Mouse (Mus musculus) T-cell, adult 66 days (primary cell): Measurements from ENCODE around the gene Rdh9. TPM values are rescaled to one million over a fixed set of nuclear protein-coding genes. Genes with fewer than 3 reads are reported as not detected.

Source experiments
- total RNA-seq, 2 experiments: library from RNA; stranded (reverse); gene quantifications; 3 replicates in 1 of 2; 4 replicates in 1 of 2; pipeline ENCODE4 v1.2.4; 2023

Rdh9 gene
- total RNA-seq, result under 1 TPM in 1 of 2 experiments, not detected in 1; 0.47 TPM

DNA sequence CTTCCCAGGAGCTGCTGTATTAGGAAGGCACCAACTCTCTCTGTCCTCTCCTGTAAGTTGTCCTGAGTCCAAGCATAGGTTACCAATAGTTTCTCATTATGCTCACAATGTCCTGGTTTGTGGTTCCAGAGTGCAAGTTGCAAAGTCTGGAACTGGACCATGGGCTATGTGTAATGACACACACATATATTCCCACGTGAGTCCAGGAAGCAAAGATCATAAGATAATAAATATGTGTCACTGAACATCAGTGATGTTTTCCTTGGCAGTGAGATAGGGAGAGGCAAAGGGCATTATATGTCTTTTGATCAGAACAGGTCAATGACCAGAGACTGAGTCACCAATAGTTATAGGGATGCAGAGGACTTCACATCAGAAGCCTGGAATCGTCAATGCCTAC lies at the start of gene Rdh9:
Gene Rdh9, plus strand, starts transcription at position 376 of the 400 bp plus-strand sequence.

DNA sequence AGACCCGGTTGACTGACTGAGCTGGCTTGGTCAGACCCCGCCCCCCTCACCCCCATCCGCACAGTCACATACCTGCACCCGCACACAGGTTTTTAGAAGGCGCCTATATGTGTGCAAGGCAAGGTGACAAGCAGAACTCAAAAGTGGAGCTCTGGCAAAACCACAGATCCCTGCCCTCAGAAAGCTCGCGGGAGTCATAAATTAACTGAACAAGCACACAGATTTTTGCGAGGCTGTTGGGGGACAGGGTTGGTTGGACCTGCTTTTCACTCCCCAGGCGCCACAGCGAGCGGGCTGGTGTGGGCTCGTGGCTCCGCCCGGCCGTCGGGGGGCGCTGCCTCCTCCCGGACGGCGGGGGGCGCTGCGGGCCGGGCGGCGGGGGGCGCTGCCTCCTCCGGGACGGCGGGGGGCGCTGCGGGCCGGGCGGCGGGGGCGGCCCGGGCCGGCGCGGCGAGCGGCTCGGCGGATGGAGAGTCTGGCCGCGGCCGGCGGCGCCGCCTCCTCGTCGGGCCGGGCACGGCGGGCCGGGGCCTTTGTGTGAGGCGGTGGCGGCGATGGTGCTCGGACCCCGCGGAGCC lies 37.0 kb upstream of the Rdh9 start, which contains the start of gene Zbtb39:
Gene Zbtb39, plus strand, starts transcription at position 456 of the 578 bp plus-strand sequence.

DNA sequence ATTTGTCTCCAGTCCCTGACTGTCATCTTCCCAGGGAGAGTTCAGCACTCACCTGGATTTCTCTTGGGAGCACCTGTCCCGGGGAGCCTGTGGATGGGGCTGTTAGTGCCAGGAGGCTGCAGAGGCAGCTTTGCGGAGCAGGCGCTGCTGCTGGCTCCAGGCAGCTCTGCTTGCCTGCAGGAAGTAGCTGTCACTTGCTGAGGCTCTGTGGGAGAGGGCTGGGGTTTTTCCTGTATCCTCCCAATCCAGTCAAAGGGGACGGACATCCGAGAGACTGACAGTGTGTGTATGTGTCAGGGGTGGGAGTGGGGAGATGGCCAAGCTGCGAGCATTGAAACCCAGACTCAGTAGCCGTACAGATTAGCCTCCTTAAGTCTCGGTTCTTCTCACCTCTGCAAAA lies 24.6 kb upstream of the Rdh9 start, which contains the start of gene Gpr182:
Gene Gpr182, minus strand, starts transcription at position 185 of the 400 bp plus-strand sequence.

DNA sequence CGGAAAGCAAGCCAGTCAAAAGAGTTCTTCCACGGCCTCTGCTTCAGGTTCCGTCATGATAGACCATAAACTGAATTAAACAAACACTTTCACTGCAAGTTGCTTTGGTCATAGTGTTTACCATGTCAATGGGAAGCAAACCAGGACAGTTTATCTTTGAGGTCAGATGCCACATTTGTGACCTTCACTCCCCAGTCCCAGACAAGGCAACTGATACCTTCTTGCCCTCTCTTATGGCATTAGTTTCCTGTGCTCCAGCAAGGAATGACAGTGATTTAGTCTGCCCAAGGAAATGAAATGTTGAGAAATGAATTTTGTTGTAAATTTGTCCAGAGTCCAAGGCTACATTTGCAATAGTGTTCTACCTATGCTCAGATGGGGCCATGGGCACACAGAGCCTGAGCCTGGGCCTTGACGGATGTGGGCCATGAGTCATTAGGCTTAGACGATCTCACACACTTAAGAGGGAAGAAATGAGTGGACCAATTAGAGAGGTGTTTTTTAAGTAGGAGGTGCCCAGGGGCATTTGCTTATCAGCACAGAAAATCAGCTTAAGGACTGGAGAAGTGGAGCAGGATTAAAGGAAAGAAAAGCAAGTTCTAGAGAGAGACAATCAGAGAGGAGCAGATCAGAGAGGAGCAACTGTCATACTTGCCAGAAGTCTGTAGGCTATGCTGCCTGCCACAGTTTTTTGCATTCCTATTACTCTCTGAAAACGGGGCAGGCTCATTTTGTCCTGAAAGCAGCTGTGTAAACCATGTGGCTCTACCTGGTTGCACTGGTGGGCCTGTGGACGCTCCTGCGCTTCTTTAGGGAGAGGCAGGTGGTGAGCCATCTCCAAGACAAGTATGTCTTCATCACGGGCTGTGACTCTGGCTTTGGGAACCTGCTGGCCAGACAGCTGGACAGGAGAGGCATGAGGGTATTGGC lies 16.7 kb upstream of the Rdh9 start, which contains the start of the genes Rdh1 and Rdh16f1:
Gene Rdh1, plus strand, starts transcription at position 541 of the 930 bp plus-strand sequence.
Gene Rdh16f1, plus strand, starts transcription at position 607 of the 930 bp plus-strand sequence.

DNA sequence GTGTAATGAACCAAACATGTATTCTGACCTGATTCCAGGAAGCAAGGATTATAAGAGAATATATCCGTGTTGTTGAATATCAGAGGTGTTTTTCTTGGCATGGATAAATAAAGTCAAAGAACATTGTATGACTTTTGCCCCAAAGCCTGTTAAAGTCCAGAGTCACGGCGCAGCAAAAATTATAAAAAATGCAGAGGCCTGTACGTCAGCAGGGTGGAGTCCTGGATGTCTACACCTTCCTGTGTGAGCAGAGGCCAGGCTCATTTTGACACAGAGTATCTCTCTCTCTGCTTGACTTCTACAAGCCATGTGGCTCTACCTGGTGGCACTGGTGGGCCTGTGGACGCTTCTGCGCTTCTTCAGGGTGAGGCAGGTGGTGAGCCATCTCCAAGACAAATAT lies 24.7 kb downstream of the Rdh9 start, which contains the start of gene Rdh16:
Gene Rdh16, plus strand, starts transcription at position 262 of the 400 bp plus-strand sequence.

Other genes with a start within 250 kb of the Rdh9 start
- gene Nxph4, start 241.8 kb upstream of the Rdh9 start, total RNA-seq, result not detected
- gene Lrp1, start 155.2 kb upstream of the Rdh9 start, total RNA-seq, result 1 to 10 TPM; 5.4 to 6.5 TPM
- 100 to 1,000 TPM; 198 to 232 TPM for gene Stat6, start 133.4 kb upstream of the Rdh9 start, total RNA-seq
- gene Nemp1, start 109.5 kb upstream of the Rdh9 start, total RNA-seq, result 10 to 100 TPM in 1 of 2 experiments, 1 to 10 TPM in 1; 9.4 to 11.9 TPM
- 10 to 100 TPM; 37.4 to 53.9 TPM for gene Nab2, start 107.8 kb upstream of the Rdh9 start, total RNA-seq
- under 1 TPM; 0.15 to 0.73 TPM for gene Myo1a, start 71.2 kb upstream of the Rdh9 start, total RNA-seq
- gene Tac2, start 51.9 kb upstream of the Rdh9 start, total RNA-seq, result not detected
- gene Zbtb39, start 36.8 kb upstream of the Rdh9 start, total RNA-seq, result 10 to 100 TPM; 11.5 to 14.0 TPM
- gene Gpr182, start 24.7 kb upstream of the Rdh9 start, total RNA-seq, result under 1 TPM in 1 of 2 experiments, not detected in 1; 0.15 TPM
- under 1 TPM; 0.17 to 0.36 TPM for gene Rdh1, start 16.7 kb upstream of the Rdh9 start, total RNA-seq
- under 1 TPM in 1 of 2 experiments, not detected in 1; 0.82 TPM for gene Rdh16f1, start 16.6 kb upstream of the Rdh9 start, total RNA-seq
- not detected for gene Rdh16, start 24.8 kb downstream of the Rdh9 start, total RNA-seq
- gene Rdh19, start 73.5 kb downstream of the Rdh9 start, total RNA-seq, result not detected
- not detected for gene Rdh16f2, start 90.1 kb downstream of the Rdh9 start, total RNA-seq
- not detected for gene Rdh7, start 112.4 kb downstream of the Rdh9 start, total RNA-seq
- gene Sdr9c7, start 122.1 kb downstream of the Rdh9 start, total RNA-seq, result not detected
- gene Hsd17b6, start 231.2 kb downstream of the Rdh9 start, total RNA-seq, result not detected
- gene Prim1, start 238.8 kb downstream of the Rdh9 start, total RNA-seq, result 10 to 100 TPM; 16.2 to 21.7 TPM